Mouse (Mus musculus): Measurements from ENCODE around the gene Cux1.

Gene Cux1

DNA sequence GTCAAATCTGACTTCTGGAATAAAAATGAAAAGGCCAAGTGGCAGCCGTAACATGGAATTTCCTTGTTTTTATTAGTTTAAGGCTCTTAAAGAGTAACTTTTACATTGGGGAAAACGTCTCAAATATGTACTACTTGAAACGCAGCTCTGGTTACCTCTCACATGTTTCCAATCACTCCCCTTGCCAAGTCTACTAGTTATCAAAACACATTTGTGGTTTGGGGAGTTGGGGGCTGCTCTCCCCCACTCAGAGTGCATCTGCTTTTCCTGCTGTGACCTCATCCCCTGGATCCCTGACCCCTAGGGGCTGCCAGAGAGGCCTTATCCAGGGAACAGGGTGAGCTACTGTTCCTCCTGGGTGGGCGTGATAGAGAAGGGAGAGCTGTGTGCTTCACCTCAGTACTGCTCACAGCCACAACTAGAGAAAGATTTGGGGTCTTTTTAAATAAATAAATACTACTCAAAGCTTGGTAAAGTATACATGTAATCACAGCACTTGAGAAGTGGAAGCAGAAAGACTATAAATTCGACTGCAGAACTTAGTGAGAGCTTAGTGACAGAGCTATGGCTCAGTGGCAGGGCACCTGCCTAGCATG, 64.7 kb downstream of the Cux1 start:
- no peak for DNase-seq (ENCODE audit: low read depth)

- no peak for DNase-seq (ENCODE audit: low read depth)
These were observed 66.9 kb downstream of the Cux1 start for GRCm38 (mm10) chr5:136500307-136500871.

DNA sequence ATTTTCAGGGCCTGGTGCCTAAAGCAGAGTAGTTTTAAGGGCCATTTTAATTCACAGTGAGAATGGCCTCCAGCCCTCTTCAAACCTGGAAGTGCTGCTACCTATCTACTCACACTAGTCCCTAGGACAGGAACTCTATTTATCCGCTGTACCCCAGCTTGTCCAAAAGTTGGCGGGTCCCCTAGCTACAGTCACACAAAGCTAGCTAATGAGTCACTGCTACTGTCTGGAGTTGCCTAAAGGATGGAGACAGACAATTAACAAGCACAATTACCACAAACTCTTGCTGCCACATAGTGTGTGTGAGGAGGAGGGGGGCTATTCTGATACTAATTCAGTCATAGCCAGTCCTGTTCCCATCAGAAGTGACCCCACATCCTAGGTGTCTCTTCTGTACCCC, 68.0 kb downstream of the Cux1 start:
- no peak for DNase-seq (ENCODE audit: low read depth)

DNA sequence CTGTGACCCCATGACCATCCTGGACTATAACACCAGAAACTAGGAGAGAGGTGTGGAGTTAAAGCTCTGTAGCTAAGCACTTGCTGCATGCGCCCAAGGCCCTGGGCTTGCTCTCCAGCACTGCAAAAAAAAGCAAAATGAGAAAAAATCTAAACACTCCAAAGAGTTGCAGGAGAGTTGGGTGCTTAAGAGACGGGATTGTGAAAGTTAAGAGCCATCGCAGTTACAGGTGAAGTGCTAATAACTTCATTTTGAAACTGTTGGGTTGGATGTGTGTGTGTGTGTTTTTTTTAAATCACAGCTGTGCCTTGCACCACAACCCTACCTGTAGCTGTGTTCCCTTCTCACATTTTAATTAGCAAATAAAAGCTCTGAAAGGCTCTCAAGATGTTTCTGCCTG, 68.5 kb downstream of the Cux1 start:
- no peak for DNase-seq (ENCODE audit: low read depth)

- DNase-seq (ENCODE audit: low read depth), result no peak
These were observed 70.0 kb downstream of the Cux1 start for GRCm38 (mm10) chr5:136497301-136497700.

GRCm38 (mm10) chr5:136495581-136495980, 71.7 kb downstream of the Cux1 start:
- no peak for DNase-seq (ENCODE audit: low read depth)

DNA sequence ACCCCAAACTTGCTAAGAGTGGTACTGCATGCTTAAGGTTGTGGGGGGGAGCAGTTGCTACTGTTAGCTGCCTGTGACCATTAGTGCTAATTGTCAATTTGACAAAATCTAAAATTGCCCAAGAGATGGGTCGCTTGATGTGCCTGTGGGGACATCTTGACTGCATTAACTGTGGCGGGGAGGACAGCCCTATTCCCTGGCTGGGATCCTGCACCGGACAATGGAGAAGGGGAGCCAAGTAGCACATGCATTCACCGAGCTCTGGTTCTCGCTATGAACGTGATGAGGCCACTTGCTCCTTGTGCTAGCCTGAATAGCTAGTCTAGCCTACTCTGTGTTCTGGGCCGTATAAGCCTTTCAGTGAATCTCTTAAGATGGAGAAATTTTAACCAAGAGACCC, 72.4 kb downstream of the Cux1 start:
- DNase-seq (ENCODE audit: low read depth), result no peak

DNA sequence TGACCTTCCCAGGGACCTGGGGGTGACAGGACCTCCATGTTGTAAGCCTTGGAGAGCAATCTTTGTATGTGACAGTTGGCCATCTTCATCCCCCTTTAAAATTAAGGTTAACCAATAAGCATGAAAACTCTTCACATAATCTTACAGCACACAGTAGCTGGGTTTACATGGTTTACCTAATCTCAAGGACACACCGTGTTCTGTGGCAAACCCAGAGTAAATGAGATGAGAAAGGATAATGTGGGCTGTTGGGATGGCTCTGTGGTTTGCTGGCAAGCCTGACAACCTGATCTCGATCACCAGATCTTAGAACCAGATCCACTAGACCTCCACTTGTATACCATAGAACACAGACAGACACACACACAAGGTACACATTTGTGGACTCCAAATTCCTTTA, 73.0 kb downstream of the Cux1 start:
- DNase-seq (ENCODE audit: low read depth), result no peak

- no peak for DNase-seq (ENCODE audit: low read depth)
These were observed 77.8 kb downstream of the Cux1 start for GRCm38 (mm10) chr5:136489450-136489849.

DNA sequence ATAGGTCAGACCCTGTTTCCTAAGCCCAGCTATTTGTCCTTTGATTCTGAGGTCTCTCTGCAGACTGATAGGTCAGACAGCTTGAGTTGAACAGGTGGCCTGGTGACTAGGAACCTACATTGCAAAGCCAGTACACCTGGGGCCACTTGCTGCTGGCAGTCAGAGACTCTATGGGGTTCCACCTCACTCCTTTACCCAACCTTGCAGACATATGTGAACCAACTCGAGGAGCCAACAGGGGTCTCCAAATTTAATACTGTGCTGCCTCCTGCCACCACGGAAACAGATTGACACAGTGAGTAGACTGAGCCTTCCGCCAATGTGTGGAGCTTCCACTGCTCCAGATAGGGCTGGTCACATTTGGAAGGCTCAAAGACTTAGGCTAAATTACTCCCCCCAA, 78.6 kb downstream of the Cux1 start:
- no peak for DNase-seq (ENCODE audit: low read depth)

DNA sequence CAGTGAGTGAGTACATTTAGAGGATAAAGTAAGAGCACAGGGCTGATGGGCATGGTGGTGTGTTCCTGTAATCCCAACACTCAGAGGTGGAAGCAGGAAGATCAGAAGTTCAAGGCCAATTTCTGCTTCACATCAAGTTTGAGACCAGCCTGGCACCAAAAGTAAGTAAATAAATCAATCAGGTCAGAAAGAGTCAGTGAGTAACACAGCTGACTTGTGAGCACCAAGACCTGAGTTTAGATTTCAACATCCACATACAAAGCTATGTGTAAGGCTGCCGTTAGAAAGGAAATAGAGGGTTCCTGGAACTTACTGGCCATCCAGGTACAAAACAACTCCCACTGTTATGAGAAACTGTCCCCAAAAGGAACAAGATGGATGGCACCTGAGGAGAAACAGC, 79.1 kb downstream of the Cux1 start:
- no peak for DNase-seq (ENCODE audit: low read depth)

GRCm38 (mm10) chr5:136487397-136488093, 79.7 kb downstream of the Cux1 start:
- no peak for DNase-seq (ENCODE audit: low read depth)

DNA sequence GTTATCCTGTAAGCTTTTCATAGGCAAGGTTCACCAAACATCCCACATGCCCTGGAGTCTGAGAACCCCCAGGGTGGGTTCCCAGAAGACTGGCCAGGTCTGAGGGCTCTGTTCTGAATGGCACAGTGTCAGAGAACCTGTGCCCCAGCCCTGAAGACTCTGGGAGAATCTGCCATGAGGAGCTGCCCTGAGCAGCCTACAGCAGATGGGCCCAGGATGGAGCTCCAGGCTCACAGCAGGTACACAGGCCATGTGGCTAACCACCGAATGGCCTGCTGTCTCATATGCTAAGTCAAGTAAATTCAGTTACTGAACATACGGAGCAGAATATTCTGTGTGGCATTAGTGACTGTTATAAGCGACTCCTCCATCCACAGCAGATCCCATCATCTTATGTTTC, 80.9 kb downstream of the Cux1 start:
- no peak for DNase-seq (ENCODE audit: low read depth)

- DNase-seq (ENCODE audit: low read depth), result no peak
These were observed 81.9 kb downstream of the Cux1 start for GRCm38 (mm10) chr5:136485397-136485796.

DNA sequence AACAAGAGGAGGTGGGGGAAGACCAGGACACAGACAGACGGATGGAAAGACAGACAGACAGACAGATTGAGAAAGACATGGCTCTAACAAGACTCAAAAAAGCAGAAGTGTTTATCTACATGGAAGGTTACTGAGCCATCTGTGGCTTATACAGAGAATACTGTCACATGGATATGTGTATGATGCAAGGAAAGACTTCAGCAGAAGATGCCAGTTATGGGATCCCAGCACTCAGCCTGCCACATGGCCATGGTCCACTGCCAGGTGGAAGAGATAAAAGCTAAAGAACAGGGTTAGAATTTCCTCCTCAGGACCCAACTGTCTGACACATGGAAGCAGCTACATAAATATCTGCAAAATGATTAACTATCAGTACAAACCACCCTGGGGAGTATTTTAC, 84.9 kb downstream of the Cux1 start:
- no peak for DNase-seq (ENCODE audit: low read depth)

- no peak for DNase-seq (ENCODE audit: low read depth)
These were observed 86.7 kb downstream of the Cux1 start for GRCm38 (mm10) chr5:136480541-136480940.

GRCm38 (mm10) chr5:136479801-136480200, 87.5 kb downstream of the Cux1 start:
- DNase-seq (ENCODE audit: low read depth), result no peak

- no peak for DNase-seq (ENCODE audit: low read depth)
These were observed 88.1 kb downstream of the Cux1 start for GRCm38 (mm10) chr5:136479024-136479763.

DNA sequence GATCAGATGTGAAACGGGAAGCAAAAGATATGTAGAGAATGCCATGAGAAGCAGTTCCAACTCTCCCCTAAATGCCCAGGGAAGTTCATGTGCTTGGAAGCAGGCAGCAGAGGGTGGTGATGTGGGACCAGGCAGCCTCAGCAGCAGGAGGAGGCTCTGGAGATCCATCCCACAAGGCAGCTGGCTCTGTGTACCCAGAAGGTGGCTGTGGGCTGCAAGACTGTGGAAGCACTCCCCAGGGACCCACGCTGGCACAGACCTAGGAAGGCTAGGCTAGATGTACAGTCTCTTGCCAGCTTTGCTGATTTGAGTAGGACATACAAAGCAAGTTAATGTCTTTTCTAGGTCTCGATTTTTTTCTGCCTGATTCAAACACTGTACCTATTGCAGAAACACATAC, 91.0 kb downstream of the Cux1 start:
- DNase-seq (ENCODE audit: low read depth), result no peak

GRCm38 (mm10) chr5:136475161-136475560, 92.1 kb downstream of the Cux1 start:
- no peak for DNase-seq (ENCODE audit: low read depth)

GRCm38 (mm10) chr5:136474086-136474485, 93.2 kb downstream of the Cux1 start:
- no peak for DNase-seq (ENCODE audit: low read depth)

DNA sequence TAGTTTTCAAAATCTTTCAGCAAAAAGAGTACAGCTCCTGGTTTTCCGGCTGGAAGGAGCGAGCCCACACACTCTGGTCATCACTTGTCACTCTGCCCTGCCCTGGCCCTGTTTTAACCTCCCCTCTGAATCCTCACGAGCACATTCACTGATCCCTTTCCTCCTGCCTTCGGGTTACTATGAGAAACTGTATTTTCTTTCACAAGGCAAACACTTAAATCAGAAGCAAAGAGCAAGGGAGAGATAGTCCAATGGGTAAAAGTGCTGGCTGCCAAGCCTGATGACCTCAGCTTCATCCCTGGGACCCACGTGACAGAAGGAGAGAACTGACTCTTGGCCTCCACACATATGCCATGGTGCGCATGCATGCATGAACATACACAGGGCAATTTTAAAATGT, 94.0 kb downstream of the Cux1 start:
- no peak for DNase-seq (ENCODE audit: low read depth)

GRCm38 (mm10) chr5:136472846-136473245, 94.4 kb downstream of the Cux1 start:
- DNase-seq (ENCODE audit: low read depth), result no peak

All from naive thymus-derived CD4-positive, alpha-beta T cell, adult 2 months (primary cell).